Mouse (Mus musculus) ovary, postnatal 10 days (tissue): ENCODE results near the gene Tnfsf12.

Source experiments
- DNase-seq: peaks from one replicate; pipeline ENCODE4 v3.0.0; 2022; ENCODE audit warnings: low spot score

The Tnfsf12 gene

DNA sequence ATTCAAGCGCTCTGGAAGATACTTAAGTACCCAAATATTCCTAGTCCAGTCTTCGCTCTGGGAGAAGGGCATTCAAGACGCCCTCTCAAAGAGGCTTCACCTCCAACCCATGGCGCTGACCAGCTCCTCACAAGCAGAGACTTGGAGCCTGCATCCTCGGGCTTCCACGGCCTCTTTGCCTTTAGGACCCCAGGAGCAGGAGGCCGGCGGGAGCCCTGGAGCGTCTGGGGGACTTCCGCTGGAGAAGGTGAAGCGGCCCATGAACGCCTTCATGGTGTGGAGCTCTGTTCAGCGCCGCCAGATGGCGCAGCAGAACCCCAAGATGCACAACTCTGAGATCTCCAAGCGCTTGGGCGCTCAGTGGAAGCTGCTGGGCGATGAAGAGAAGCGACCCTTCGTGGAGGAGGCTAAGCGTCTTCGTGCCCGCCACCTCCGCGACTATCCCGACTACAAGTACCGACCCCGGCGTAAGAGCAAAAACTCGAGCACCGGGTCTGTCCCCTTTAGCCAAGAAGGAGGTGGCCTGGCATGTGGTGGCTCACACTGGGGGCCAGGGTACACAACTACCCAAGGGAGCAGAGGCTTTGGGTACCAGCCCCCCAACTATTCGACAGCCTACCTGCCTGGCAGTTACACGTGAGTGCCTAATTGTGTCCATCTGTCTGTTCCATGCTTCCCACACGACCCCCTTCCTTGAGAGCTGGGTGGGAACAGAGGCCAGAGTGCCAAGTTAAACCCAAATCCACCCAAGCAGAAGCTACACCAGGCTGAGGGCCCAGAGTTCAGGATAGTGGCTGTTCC lies 40.2 kb downstream of the Tnfsf12 start, which contains the start of gene Sox15:
TSS of gene Sox15 (plus strand) at position 51 of the 801 bp plus-strand sequence.
- no peak for DNase-seq

DNA sequence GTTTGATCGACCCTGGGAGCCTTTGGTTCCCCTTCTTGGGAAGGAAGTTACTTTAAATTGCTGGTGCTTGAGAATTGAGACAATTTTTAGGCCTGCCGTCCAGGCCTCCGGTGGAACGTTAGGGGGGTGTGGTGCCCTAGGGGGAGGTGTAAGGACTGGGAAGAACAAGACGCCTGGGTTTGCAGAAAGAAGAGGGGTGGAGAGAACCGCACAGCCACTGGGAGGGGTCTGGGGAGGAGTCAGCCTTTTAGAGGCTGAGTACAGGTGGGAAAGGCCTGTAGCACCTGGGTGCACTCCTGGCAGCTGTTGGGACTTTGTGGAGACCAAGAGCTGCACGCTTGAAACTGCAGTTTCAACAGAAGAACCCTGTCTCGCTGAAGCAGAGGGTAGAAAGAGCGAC lies 40.9 kb downstream of the Tnfsf12 start:
- no peak for DNase-seq

DNA sequence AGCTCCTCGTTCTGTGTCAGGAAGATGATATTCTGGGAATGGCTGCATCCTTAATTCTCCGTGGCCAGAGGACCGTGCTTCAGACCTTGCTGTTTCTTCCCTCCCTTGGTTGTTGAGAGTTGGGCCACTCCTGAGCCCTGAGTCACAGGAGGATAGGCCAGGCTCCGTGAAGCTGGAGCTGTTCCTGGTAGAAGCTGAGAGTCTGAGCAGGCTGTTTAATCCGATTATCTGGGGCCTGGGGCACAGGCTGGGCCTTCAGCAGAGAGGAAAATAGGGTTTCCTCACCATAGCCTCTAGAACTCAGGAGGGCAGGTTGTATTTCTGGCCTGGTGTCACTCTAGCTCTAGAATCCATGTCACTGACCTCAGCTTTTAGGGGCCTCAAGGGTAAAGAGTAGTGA lies 42.2 kb downstream of the Tnfsf12 start:
- DNase-seq: no peak

DNA sequence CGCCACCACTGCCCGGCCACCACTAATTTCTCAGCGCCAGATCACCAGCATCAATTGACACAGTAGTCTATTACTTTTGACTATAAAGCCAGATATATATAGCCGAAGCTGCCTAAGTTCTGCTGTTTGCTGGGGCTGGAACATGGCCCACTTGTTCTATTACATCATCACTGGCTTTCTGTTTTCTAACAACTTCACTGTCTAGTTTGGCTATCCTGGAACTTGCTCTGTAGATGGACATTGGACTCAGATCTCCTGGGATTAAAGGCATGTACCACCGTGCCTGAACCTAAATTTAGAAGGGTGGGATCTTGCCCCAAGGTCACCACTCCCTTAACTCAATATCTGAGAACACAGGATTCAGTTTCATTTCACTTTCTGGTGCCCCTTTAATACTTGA lies 49.8 kb downstream of the Tnfsf12 start:
- DNase-seq: no peak
